Mouse (Mus musculus): ENCODE data around the gene Sufu.
A peak's percentile ranks its signal among the peaks of the same experiment; 100 is the strongest.

The Sufu gene

DNA sequence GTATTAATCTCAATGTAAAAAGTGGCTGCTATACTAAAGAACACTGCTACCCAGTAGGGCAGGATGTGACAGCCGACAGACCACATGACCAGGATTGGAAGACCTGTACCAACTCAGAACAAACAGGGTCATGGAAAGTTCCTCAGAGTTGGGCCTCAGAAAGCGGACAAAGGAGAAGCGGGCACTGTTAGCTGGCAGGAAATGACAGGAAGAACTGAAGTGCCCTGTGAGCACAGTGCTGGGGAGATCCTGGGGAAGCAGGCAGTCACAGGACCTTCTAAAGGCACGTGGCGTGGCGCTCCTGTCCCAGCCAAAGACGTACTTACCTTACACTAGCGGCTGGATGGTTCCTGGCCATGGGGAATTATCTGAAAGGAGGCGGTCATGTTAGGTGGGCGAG lies 114.6 kb downstream of the Sufu start:
- no peak for DNase-seq (ENCODE audit: extremely low spot score, low spot score)

DNA sequence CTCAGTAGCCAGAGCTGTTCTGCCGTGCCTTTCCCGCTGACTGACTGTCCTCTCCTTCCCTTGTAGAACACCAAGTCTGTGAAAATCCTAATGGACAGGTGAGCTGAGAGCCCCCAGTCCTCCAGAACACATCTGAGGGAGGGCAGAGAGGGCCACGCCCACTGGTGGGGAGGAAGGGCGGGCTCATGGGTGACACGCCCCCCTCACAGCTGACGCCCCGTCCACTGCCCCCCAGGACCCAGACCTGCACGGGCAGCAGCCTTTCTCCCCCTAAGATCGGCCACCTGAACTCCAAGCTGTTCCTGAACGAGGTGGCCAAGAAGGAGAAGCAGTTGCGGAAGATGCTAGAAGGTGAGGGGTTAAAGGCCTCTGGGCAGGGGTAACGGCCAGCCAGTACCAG lies 117.7 kb downstream of the Sufu start:
- DNase-seq (ENCODE audit: extremely low spot score, low spot score): no peak

DNA sequence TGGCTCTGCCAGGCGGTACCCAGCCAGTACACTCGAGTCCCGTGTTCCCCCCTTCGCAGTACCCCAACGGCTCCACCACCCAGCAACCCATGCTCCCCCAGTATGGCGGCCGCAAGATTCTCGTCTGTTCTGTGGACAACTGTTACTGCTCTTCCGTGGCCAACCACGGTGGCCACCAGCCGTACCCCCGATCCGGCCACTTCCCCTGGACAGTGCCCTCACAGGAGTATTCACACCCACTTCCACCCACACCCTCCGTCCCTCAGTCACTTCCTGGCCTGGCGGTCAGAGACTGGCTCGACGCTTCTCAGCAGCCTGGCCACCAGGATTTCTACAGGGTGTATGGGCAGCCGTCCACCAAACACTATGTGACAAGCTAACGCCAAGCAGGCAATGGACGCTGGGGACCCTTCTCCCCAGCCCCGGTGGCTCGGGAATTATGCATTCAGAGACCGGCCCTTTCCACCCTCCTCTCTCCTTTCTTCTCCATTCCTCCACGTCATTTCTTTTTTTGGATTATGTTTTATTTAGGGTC lies 118.7 kb downstream of the Sufu start:
- no peak for DNase-seq (ENCODE audit: extremely low spot score, low spot score)

DNA sequence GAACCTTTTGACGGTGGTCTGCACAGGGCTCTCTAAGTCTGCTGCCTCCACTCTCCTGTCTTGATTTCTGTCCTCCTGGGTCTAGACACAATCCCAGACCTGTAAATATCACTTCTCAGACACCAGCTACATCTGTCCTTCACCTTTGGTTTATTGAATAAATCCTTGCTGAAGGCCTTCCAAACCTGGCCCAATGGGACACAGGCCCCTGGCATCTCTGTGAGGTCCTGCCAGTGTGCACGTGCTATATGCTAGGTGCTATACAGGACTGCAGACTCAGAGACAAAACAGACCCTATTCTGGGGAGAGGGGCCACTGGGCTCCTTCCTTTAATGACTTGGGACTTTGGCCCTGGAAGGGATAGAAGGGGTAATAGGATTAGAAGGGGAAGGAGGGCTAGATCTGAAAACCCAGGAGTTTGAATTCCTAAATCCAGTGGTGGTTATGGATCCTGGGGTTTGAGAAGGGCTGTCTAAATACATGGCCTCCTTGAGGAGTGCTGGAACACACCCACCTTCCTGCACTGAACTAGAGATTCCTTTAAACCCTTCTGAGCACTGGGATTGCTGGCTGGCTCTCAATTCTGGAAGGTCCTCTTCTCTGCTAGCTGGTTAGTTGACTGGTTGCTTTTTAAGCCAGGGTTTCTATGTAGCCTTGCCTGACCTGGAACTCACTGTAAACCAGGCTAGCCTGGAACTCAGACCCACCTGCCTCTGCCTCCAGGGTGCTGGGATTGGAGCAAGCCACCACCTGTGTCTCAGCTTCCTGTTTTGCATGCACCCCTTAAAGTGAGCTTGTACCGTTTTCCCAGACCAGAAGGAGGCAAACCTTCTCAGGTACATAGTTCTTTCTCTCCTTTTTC lies 120.2 kb downstream of the Sufu start:
- no peak for DNase-seq (ENCODE audit: extremely low spot score, low spot score)

DNA sequence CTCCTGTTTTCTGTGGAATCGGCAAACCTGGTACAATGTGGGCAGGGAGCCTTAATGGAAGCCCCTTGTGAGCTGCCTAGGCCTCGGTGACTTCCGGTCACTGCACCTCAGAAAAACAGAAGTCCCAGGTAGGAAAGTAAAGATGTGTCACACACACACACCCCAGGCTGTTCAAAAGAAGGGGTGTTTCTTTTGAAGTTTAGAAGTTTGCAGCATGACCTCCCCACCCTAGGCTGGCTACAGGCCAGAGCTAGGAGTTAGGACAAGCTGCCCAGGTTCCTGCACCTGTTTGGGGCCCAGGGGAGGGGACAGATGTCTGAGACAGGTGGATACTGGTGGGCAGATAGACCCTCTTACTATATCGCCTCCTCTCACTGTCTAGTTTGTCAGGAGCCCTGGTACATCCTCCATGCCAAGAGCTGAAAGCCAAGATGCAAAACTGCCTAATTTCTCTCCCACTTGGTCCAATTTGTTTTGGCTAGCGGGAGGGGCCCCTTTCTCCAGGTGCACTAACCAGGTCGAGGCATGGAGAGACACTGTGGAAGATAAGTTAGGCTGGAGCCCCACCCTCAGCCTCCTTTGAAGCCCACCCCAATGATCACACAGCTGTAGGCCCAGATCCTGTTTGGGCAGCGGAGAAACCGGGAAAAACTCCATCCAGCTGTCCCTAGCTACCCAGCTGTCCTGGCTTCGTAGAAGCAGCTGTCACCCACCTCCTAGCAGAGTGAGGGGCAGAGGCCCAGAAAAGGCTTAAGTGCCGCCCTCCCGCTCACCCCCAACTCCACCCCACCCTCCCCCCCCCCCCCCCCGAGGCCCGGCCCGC lies 121.0 kb downstream of the Sufu start:
- DNase-seq (ENCODE audit: extremely low spot score, low spot score): no peak

DNA sequence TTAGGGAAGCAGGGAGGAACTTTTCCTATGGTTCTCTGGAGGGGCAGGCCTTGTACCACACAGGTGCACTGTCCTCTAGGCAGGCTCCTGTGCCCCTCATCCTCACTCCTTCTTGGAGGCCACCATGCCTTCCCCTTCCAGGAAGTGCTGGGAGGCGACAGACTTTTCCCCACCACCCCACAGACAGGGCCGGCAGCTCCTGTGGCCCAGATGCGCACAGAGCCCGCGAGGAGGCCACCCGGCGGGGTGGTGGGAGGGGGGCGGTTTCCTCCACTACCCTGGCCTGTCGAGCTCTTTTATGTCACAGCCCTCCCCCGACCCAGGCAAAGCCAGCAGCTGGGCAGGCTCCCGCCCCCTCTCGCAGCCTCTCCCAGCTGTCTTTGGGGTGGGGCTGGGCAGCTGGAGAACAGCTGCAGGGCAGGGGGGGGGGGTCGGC lies 121.7 kb downstream of the Sufu start:
- DNase-seq (ENCODE audit: extremely low spot score, low spot score): peak; percentile 75

DNA sequence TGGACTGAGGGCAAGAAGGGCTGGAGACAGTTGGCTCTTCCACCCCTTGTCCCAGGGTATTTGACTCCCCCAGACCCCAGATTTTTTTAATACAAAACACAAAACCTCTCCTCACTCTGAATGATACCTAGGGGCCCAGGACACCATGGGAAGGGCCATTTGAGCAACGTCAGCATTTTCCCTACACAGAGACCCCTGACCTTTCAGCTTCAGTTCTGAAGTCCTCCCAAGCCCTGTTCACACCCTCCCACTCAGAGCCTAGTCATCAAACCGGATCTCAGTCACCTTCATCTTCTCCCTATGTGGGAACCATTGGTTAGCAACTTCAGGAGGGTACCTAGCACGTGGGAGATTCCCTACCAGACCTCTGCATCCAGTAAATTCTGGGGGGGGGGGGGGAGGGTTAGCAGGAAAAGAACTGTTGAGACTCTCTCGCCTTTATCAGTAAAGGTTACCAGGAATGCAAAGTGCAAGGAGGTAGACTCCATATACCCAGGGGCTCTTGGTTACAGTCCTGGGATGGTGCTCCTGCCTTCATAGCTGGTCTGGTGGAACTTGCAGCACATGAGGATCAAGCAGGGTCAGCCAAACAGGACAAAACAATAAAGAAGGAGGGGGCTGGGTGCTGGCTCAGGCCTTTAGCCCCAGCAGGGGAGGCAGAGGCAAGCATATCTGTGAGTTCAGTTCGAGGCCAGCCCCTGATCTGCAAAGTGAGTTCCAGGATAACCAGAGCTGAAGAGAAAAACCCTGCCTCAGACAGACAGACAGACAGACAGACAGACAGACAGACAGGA lies 122.3 kb downstream of the Sufu start:
- no peak for DNase-seq (ENCODE audit: extremely low spot score, low spot score)

DNA sequence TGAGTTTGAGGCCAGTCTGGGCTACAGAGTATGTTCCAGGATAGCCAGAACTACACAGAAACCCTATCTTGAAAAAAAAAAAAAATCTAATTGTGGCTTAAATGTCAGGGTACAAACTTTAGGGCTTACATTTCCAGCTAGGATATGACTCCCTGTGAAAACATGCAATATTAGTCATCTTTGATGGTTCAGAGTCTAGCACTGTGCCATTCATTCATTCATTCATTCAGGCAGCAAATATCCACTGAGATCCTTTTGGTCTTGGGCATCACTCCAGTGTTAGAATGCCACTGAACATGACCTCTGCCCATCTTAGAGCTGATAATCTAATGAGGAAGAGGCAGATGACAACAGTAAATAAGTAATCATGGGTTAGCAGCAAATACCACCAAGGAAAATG lies 125.0 kb downstream of the Sufu start:
- DNase-seq (ENCODE audit: extremely low spot score, low spot score): no peak

DNA sequence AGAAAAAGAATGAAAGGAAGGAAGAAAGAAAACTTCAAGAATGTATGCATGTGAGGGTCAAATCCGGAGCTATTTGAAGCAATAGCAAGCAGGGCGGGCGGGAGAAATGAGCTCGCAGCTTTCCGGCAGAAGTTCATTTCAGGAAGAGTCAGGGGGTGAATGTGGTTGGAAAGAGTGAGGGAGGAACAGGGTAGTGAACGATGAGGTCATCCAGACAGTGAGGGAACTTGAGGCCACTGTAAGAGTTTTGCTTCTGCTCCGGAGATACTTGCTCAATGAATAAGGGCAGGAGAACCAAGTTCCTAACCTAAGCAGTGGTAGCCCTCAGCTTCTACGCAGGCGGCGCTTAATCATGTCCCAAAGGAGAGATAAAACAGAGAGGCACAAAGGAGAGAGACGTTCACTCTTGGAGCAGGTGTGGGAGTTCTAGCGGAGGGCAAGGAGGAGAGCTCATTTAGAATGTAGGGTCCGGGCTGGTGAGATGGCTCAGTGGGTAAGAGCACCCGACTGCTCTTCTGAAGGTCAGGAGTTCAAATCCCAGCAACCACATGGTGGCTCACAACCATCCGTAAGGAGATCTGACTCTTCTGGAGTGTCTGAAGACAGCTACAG lies 125.8 kb downstream of the Sufu start:
- DNase-seq (ENCODE audit: extremely low spot score, low spot score): no peak

DNA sequence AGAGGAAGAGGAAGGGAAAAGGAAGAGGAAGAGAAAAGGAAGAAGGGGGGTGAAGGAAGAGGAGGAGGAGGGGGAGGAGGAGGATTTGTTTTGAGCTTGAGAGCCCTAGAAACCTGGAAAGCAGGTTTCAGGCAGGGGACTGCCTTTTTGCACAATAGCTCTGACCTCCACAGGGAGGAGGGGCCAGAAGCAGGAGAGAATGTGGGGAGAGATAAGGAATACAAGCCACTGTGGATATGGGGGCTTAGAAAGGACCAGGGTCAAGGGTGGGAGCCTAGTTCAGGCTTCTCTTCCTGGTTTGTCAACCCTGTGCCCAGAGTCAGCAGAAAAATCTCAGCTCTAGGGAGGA lies 126.4 kb downstream of the Sufu start:
- no peak for DNase-seq (ENCODE audit: extremely low spot score, low spot score)

DNA sequence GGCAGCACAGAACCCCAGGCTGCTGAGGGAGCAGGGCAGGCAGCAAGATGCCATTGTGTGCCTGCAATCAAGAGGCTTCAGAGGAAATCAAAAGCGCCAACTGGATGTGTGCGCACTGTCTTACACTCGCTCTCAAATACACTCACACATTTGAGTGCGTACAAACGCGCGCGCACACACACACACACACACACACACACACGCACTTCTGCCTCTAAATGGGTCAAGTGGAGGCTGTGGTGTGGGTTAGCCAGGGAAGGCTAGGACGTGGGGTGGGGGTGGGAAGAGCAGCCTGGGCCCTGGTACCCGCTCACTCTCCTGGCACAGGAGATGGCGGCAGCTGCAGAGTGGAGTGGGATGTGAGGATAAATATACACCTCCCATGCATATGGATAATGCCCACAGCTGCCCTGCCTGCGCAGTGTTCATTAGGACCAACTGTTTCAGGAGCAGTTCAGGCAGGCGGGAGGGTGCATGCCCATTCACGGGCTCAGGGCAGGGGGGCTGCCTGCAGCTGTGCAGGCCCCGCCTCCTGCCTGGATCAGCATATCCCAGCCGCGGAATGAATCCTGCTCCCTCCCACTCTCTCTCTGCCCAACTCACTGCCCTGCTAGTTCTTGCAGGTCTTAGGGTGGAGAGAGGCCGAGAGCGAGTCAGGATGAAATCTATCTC lies 126.9 kb downstream of the Sufu start:
- peak; percentile 71 for DNase-seq (ENCODE audit: extremely low spot score, low spot score)

DNA sequence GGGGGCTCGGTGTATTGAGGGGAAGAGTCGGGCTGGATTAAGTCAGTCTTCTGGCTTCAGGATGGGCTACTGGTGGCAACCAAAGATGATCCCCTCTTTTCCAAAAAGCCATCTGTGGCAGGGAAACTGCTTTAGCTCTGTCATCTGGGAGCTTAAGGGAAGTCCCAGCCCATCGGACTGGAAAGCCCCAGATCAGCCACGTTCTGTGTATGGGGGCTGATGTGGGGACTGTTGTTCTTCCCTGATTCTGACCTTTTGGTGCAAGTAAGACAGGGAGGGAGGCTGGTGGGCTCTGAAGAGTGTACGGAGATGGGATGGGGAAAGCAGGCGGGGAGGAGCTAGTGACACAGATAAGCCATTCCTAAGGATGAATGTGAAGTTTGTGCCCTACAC lies 127.5 kb downstream of the Sufu start:
- DNase-seq (ENCODE audit: extremely low spot score, low spot score): no peak

DNA sequence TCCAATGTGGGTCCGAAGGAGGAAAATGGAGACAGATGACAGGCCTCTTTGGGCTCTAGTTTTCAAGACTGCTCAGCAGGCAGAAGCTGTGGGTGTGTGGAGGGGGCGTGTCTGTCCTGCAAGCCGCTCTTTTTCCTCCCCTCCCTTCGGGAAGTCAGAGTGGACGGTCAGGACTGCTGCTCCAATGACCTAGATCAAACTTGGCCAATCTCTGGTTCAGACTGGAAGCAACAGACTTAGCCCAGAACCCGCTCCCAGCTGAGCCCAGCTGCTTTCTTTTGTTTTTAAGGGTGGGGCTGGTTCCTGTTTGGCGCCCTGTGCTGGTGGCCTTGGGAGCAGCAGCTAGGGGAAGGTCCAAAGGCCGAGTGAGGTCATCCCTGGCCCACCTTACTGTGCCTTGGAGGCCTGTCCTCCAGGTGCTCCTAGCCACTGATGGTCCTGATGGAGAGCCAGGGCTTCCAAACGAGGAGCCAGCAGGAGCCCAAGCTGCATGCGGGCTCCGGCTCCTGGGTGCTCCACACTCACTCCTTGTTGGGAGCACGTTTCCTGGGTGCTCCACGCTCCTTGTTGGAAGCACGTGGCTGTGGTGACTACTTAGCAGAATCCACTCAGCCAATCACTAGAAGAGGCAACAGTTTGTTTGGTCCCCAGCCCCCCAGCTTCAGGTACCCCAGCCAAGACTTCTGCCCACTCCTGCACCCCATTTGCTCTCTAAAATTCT lies 128.1 kb downstream of the Sufu start:
- peak; percentile 51 for DNase-seq (ENCODE audit: extremely low spot score, low spot score)

DNA sequence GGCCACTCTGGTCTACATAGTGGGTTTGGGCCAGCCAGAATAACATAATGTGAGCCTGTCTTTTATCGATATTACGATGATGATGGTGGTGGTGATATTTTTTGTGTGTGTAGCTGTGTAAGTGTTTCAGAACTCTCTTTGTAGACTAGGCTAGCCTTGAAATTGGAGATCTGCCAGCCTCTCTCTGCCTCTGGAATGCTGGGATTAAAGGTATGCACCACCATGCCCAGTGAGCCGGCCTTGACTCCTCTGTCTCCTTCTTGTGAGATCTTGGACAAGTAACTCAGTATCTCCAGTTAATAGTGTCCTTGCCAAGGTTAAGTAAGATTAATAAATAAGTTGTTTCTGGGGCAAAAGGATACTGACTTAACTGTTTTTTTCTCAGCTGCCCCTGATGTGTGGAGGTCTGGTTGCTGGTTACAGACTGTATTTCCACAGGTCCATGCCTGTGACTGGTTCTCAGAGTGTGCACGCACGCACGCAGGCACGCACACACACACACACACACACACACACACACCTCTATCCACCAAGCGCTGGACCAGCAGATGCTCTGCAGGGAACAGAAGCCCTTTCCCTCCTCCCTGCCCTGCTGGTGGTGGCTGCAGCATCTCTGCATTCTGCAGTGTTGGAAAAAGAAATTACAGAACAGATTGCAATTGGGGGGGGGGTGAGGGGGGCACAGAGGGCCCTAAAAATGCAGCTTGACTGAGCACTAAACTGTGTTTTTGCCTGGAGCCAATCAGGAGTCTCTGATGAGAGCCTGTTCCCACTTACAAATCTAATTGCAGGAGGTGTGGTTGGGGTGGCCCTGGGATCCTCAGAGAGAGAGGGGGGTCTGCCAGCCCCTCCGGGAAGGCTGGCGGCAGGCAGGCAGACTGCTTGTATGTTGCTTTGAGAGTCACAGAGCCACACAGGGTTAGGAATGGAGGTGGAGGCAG lies 129.3 kb downstream of the Sufu start:
- no peak for DNase-seq (ENCODE audit: extremely low spot score, low spot score)

DNA sequence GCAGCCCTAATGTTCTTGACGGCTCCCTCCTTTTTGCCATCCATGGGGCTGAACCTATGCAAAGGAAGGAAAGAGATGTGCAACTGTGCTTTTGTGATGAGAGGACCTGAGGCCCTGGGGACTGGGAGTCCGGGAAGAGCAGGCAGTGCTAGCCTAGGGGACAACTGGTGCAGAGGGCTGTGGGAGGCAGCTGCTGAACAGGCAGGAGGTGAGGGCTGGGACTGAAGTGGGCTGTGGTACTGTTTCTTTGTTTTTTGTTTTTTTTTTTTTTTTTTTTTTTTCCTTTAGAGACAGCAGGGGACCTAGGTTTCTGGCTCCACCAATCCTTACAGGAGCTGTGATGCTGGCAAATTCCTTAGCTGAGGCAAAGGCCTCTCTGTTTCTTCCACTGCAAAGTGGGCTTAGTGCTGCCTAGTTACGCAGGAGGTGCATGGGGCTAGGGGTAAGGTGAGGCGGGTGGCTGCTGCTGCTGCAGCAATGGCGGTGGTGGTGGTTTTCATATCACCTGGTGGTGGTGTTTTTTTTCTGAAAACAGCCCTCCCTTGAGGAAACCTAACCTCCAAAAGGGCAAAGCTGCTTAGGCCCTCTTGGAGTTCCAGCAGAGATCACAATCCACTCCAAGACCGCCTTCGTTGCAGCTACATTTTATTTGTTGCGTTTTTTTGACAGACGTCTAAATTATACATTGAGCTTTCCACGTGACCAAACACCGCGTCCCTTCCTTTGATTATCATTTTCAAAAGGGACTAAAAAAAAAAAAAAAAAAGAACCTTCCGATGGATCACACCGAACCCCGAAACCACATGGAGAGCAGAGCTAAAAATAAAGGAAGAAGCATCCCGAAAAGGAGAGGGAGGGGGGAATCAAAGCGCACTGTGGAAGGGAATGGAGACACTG lies 131.2 kb downstream of the Sufu start:
- no peak for DNase-seq (ENCODE audit: extremely low spot score, low spot score)

DNA sequence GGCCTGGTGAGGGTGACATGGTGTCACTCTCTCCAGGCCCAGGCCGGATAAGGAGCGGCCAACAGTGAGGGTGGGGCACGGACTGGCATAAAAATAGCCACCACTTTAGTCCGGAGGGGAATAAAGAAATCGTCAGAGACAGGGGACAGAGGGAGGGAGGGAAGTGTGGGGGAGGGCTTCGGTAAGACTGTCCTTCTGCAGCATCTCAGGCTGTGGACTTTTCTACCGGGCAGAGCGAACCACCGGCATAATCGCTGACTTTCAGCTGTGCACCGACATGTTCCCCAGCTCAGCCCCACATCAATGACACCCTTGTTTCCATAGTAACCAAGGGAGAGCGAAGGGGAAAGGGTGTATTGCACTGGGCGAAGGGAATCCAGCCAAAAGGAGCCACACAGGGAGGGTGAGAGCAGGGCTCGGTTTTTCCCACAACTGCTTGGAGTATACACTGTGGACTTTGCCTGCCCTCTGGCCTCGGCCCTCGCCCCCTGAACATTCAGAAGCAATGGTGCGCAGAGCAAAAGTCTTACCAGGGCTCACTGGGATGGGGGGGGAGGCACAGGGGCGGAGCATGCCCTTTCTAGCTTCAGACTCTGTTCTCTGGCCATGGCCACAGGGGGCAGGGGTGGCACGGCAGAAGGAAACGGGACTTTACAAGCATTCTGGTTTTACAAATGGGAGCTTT lies 132.0 kb downstream of the Sufu start:
- DNase-seq (ENCODE audit: extremely low spot score, low spot score): peak; percentile 73

Data from neural tube, embryonic 10.5 days (tissue).